Mouse (Mus musculus): Measurements from ENCODE around the gene Arhgef19.

Gene Arhgef19

GRCm38 (mm10) chr4:141236856-141237255 lies 2.4 kb upstream of the Arhgef19 start:
- in situ Hi-C loops (cut with MseI, MboI), result no loop called here

- in situ Hi-C loops (cut with MseI, MboI), result no loop called here
These were observed 559 bp upstream of the Arhgef19 start for GRCm38 (mm10) chr4:141238492-141239387.

DNA sequence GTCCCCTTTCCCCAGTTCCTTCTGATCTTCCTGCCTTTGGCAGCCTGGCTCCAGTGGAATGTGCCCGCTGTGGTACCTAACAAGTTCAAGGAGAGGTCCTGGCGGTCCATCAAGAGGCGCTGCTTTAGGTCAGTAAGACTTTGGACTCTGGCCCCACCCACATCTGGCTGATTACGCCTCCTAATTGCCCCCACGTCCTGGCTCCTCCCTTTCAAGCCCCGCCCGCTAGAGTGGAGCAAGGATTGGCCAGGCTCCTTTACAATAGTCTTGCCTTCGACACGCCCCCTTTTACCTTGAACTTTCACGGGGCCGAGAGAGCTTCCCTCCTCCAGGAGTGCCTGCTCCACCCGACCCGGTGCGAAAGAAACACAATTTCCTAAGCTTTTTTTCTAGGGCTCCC lies 1.3 kb downstream of the Arhgef19 start:
- in situ Hi-C loops (cut with MseI, MboI), result no loop called here

- in situ Hi-C loops (cut with MseI, MboI), result no loop called here
These were observed 2.6 kb downstream of the Arhgef19 start for GRCm38 (mm10) chr4:141241861-141242260.

GRCm38 (mm10) chr4:141242651-141243241 lies 3.4 kb downstream of the Arhgef19 start:
- in situ Hi-C loops (cut with MseI, MboI), result no loop called here

- in situ Hi-C loops (cut with MseI, MboI), result no loop called here
These were observed 4.3 kb downstream of the Arhgef19 start for GRCm38 (mm10) chr4:141243636-141244035.

DNA sequence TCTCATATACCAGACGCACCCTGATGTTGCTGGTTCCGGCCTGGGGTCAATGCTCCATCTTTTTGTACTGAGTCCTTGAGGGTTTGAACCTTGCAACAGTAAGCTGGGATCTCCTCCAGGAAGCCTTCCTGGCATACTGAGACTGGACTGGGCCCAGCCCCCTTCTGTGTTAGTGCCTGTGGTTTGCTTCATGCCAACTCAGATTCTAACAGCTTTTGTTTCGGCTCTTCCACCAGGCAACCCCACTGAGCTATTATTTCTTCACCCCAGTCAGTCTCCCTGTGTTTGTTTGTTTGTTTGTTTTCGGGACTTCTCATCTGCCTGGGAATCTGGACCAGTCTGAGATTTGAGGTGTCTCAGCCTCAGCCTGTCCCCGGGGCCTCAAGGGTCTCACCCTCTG lies 5.1 kb downstream of the Arhgef19 start:
- in situ Hi-C loops (cut with MseI, MboI), result no loop called here

GRCm38 (mm10) chr4:141244931-141245425 lies 5.7 kb downstream of the Arhgef19 start:
- in situ Hi-C loops (cut with MseI, MboI), result no loop called here

- in situ Hi-C loops (cut with MseI, MboI), result no loop called here
These were observed 7.0 kb downstream of the Arhgef19 start for GRCm38 (mm10) chr4:141246089-141246997.

DNA sequence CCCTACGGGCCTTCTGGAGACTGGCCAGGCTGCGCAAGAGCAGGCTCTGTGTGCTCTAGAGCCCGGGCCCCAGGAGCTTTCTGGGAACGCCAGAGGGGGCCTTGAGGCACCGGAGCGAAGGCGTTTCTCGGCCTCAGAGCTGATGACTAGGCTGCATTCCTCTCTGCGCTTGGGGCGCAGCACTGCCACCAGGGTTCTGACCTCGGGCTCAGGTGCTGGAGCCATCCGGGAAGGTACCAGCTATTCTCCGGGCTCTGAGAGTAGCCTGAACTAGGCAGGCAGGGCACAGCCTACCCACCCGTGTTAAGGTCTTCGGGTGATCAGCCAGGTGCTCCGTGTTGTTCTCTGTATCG lies 7.7 kb downstream of the Arhgef19 start:
- in situ Hi-C loops (cut with MseI, MboI), result no loop called here

- in situ Hi-C loops (cut with MseI, MboI), result no loop called here
These were observed 8.7 kb downstream of the Arhgef19 start for GRCm38 (mm10) chr4:141247776-141248613.

GRCm38 (mm10) chr4:141248614-141248978 lies 9.3 kb downstream of the Arhgef19 start:
- in situ Hi-C loops (cut with MseI, MboI), result no loop called here

DNA sequence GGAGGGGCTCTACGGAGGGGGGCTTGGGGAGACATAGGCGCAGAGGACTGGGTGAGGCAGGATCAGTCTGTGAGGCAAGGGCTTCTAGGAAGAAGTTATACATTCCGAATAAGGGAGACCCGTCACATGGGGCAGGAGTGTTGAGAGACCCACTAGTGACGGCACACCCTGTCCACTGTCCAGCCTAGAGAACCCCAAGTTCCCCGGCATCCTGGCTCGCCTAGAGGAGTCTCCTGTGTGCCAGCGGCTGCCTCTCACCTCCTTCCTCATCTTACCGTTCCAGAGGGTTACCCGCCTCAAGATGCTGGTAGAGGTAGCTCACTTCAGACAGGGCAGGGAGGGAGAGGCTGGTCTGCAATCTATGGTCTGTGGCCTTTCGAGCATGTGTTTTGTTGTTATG lies 10.1 kb downstream of the Arhgef19 start:
- in situ Hi-C loops (cut with MseI, MboI), result no loop called here

DNA sequence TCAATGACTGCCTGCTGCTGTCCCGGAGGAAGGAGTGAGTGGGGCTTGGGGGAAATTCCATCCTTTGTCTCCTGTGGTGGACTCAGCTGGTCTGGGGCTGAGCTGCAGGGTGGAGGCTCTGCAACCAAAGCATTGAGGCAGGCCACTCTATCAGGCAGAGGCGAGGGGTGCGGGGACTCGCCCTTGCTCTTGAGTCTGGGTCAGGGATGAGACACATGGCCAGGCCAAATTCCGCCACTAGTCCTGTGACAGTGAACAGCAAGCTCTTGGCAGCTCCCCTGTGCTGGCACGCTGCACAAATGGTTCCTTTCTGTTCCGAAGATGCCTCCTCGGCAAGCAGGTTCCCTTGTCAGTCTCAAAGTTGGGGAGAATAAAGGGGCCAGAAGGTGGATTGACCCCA lies 11.8 kb downstream of the Arhgef19 start:
- in situ Hi-C loops (cut with MseI, MboI), result no loop called here

DNA sequence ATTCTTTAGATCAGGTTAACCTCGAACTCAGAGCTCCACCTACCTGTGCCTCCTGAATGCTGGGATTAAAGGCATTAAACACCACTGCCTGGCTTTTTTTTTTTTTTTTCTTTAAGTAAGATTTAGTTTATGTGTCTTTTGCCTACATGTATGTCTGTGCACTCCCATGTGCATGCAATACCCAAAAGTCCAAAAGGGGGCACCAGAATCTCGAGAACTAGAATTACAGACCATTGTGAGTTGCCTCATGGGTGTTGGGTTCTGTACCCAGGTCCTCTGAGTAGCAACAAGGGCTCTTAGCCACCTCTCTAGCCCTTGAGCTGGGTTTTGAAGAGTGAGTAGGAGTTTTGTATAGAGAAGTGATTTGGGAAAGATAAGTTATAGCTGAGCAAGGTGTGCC lies 13.3 kb downstream of the Arhgef19 start:
- in situ Hi-C loops (cut with MseI, MboI), result no loop called here

- in situ Hi-C loops (cut with MseI, MboI), result no loop called here
These were observed 14.9 kb downstream of the Arhgef19 start for GRCm38 (mm10) chr4:141254234-141254633.

DNA sequence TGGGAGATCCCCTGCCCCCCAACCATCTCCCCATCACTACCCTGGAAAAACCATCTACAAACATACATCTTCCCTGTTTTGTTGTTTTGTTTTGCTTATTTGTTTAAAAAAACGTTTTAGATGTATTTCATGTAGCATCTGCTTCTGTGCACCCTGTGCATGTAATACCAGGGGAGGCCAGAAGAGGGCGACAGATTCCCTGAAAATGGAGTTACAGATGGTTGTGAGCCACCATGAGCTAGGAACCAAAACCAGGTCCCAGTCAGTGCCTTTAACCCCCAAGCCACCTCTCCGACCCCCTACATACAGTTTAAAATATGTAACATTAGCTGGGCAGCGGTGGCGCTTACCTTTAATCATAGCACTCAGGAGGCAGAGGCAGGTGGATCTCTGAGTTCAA lies 18.1 kb downstream of the Arhgef19 start:
- in situ Hi-C loops (cut with MseI, MboI), result no loop called here

DNA sequence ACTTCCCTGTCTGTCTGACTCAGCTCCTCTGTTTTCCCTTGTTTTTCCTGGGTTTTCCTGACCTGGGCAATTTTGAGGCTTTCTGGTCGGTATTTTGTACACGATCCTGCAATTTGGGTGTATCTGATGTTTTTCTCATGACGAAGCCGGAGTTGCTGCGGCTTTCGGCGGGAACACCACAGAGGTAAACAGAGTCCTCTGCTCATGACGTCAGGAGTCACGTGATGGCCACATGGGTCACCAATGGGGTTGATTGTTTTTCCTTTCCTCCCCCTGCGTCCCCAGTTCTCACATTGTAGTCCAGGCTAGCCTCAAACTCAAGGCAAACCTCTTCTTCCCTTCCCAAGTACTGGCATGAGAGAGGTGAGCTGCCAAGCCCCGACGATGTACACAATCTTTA lies 20.1 kb downstream of the Arhgef19 start:
- in situ Hi-C loops (cut with MseI, MboI), result no loop called here

DNA sequence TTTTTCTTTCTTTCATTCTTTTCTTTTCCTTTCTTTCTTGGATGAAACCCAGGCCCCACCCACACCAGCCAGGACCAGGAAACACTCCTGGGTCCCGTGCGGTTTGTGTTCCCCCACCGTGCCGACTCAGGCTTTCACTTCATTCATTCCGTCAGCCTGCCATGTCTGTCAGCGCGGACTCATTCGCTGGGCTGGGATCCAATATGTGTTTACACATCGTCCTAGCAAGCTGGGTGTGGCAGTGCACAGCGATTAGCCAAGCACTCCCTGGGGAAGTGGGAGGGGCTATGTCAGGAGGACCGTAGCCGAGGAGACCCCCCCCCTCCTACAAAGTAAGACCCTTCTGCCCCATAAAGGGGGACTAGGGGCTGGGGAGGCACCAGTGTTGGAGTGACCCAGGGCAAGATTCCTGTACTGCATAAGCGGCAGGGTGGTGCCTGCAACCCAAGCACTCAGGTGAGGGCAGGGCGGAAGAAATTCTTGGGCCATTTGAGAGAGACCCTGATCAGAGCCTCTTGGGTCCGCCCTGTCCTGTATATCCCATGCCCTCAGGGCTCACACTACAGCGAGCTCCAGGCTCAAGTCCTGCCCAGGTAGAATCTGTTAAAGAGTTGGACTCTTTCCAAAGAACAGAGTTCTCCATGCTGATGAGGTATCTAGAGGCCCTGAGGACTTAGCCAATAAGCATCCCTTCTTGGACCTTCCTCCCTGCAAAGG lies 20.9 kb downstream of the Arhgef19 start:
- in situ Hi-C loops (cut with MseI, MboI), result no loop called here

- in situ Hi-C loops (cut with MseI, MboI), result no loop called here
These were observed 23.8 kb downstream of the Arhgef19 start for GRCm38 (mm10) chr4:141262906-141263637.

Measured in mouse trophoblast stem cell (cell line).